Mouse (Mus musculus): Measurements from ENCODE around the gene Samd4b. TPM values are rescaled to one million over a fixed set of nuclear protein-coding genes. Genes with fewer than 3 reads are reported as not detected.

The Samd4b gene
- polyA plus RNA-seq, 1 experiment from 2014 or later: 21.6 TPM

- Histone ChIP-seq H3K9me3 (no peaks in the 10 kb centered on the region), H3K9ac (peak overlapping the region; percentile 44), H3K4me2 (no peak overlapping the region), H3K27ac (peak overlapping the region; percentile 55), H3K36me3 (no peaks in the 10 kb centered on the region), H3K4me3 (no peak overlapping the region), H3K27me3 (no peaks in the 10 kb centered on the region), H3K4me1 (replicated peaks) (peaks cover 72% of the 10 kb centered on the region)
- no peak for ATAC-seq (ENCODE audit: low FRiP score)
- 85% methylated on average over 6 of the region's 6 CpGs for WGBS
Measured at GRCm38 (mm10) chr7:28585001-28585400, 12.9 kb downstream of the Samd4b start.

GRCm38 (mm10) chr7:28584468-28584867, 13.5 kb downstream of the Samd4b start:
- no peak overlapping the region for H3K27ac ChIP-seq
- no peaks in the 10 kb centered on the region for H3K27me3 ChIP-seq
- H3K4me2 ChIP-seq: no peak overlapping the region
- H3K9ac ChIP-seq: peak overlapping the region; percentile 44; the same call in 1 of the 2 replicates
- WGBS: 79% methylated on average over 4 of the region's 4 CpGs
- no peak overlapping the region for H3K4me3 ChIP-seq
- H3K9me3 ChIP-seq: no peaks in the 10 kb centered on the region
- ATAC-seq (ENCODE audit: low FRiP score): no peak
- H3K4me1 ChIP-seq (replicated peaks): peaks cover 78% of the 10 kb centered on the region
- H3K36me3 ChIP-seq: no peaks in the 10 kb centered on the region

GRCm38 (mm10) chr7:28583570-28584344, 14.2 kb downstream of the Samd4b start:
- no peaks in the 10 kb centered on the region for H3K36me3 ChIP-seq
- H3K9ac ChIP-seq: no peak overlapping the region; the same call in 1 of the 2 replicates
- H3K27ac ChIP-seq: peak overlapping the region; percentile 42; the same call in 1 of the 2 replicates
- ATAC-seq (ENCODE audit: low FRiP score): no peak
- WGBS: 84% methylated on average over 8 of the region's 8 CpGs
- H3K27me3 ChIP-seq: no peaks in the 10 kb centered on the region
- no peak overlapping the region for H3K4me2 ChIP-seq
- H3K9me3 ChIP-seq: no peaks in the 10 kb centered on the region
- H3K4me3 ChIP-seq: no peak overlapping the region
- H3K4me1 ChIP-seq (replicated peaks): peaks cover 77% of the 10 kb centered on the region

GRCm38 (mm10) chr7:28582841-28583240, 15.1 kb downstream of the Samd4b start:
- no peak overlapping the region for H3K4me2 ChIP-seq
- H3K27ac ChIP-seq: peak overlapping the region; percentile 42; the same call in 1 of the 2 replicates
- no peak for ATAC-seq (ENCODE audit: low FRiP score)

GRCm38 (mm10) chr7:28581721-28582120, 16.2 kb downstream of the Samd4b start:
- H3K9ac ChIP-seq: no peak overlapping the region
- no peak overlapping the region for H3K4me3 ChIP-seq
- H3K9me3 ChIP-seq: no peaks in the 10 kb centered on the region
- peaks cover 75% of the 10 kb centered on the region for H3K4me1 ChIP-seq (replicated peaks)
- WGBS: 92% methylated on average over 4 of the region's 4 CpGs
- H3K36me3 ChIP-seq: no peaks in the 10 kb centered on the region
- no peaks in the 10 kb centered on the region for H3K27me3 ChIP-seq
- H3K27ac ChIP-seq: no peak overlapping the region
- no peak for ATAC-seq (ENCODE audit: low FRiP score)
- H3K4me2 ChIP-seq: no peak overlapping the region

More at GRCm38 (mm10) chr7:28582841-28583240, 15.1 kb downstream of the Samd4b start:
- 81% methylated on average over 11 of the region's 11 CpGs for WGBS
- H3K9ac ChIP-seq: no peak overlapping the region; the same call in 1 of the 2 replicates
- no peak overlapping the region for H3K4me3 ChIP-seq
- peaks cover 76% of the 10 kb centered on the region for H3K4me1 ChIP-seq (replicated peaks)
- H3K27me3 ChIP-seq: no peaks in the 10 kb centered on the region
- no peaks in the 10 kb centered on the region for H3K9me3 ChIP-seq
- H3K36me3 ChIP-seq: no peaks in the 10 kb centered on the region

GRCm38 (mm10) chr7:28579826-28580225, 18.1 kb downstream of the Samd4b start:
- 72% methylated on average over 5 of the region's 5 CpGs for WGBS

GRCm38 (mm10) chr7:28578543-28579053, 19.3 kb downstream of the Samd4b start:
- no peak overlapping the region for H3K4me2 ChIP-seq
- no peaks in the 10 kb centered on the region for H3K9me3 ChIP-seq
- no peak overlapping the region for H3K4me3 ChIP-seq
- 72% methylated on average over 5 of the region's 5 CpGs for WGBS
- H3K27me3 ChIP-seq: no peaks in the 10 kb centered on the region
- H3K9ac ChIP-seq: no peak overlapping the region
- H3K36me3 ChIP-seq: no peaks in the 10 kb centered on the region
- H3K4me1 ChIP-seq (replicated peaks): peaks cover 55% of the 10 kb centered on the region
- ATAC-seq (ENCODE audit: low FRiP score): no peak
- H3K27ac ChIP-seq: no peak overlapping the region

More at GRCm38 (mm10) chr7:28579826-28580225, 18.1 kb downstream of the Samd4b start:
- Histone ChIP-seq H3K36me3 (no peaks in the 10 kb centered on the region), H3K9me3 (no peaks in the 10 kb centered on the region), H3K27me3 (no peaks in the 10 kb centered on the region), H3K4me1 (replicated peaks) (peaks cover 67% of the 10 kb centered on the region), H3K27ac (peak overlapping the region; percentile 35; the same call in 1 of the 2 replicates), H3K4me2 (no peak overlapping the region), H3K4me3 (no peak overlapping the region), H3K9ac (no peak overlapping the region)
- ATAC-seq (ENCODE audit: low FRiP score): no peak

- Histone ChIP-seq H3K36me3 (no peaks in the 10 kb centered on the region), H3K9ac (no peak overlapping the region), H3K4me3 (no peak overlapping the region), H3K4me2 (no peak overlapping the region), H3K27me3 (no peaks in the 10 kb centered on the region), H3K9me3 (no peaks in the 10 kb centered on the region), H3K27ac (no peak overlapping the region), H3K4me1 (replicated peaks) (peaks cover 52% of the 10 kb centered on the region)
- WGBS: 88% methylated on average over 9 of the region's 9 CpGs
- ATAC-seq (ENCODE audit: low FRiP score): no peak
Measured at GRCm38 (mm10) chr7:28577826-28578542, 20.0 kb downstream of the Samd4b start.

GRCm38 (mm10) chr7:28576271-28576914, 21.6 kb downstream of the Samd4b start:
- Histone ChIP-seq H3K9ac (peak overlapping the region; percentile 20; the same call in 1 of the 2 replicates), H3K27me3 (no peaks in the 10 kb centered on the region), H3K36me3 (no peaks in the 10 kb centered on the region), H3K27ac (no peak overlapping the region), H3K4me2 (no peak overlapping the region), H3K4me3 (no peak overlapping the region), H3K9me3 (no peaks in the 10 kb centered on the region), H3K4me1 (replicated peaks) (peaks cover 58% of the 10 kb centered on the region)
- ATAC-seq (ENCODE audit: low FRiP score): peak; percentile 43
- WGBS: 71% methylated on average over 5 of the region's 5 CpGs

GRCm38 (mm10) chr7:28575597-28575996, 22.3 kb downstream of the Samd4b start:
- no peak overlapping the region for H3K4me2 ChIP-seq
- no peaks in the 10 kb centered on the region for H3K9me3 ChIP-seq
- 95% methylated on average over 11 of the region's 11 CpGs for WGBS
- ATAC-seq (ENCODE audit: low FRiP score): no peak
- no peaks in the 10 kb centered on the region for H3K27me3 ChIP-seq
- H3K9ac ChIP-seq: no peak overlapping the region
- no peak overlapping the region for H3K27ac ChIP-seq
- no peak overlapping the region for H3K4me3 ChIP-seq
- peaks cover 64% of the 10 kb centered on the region for H3K4me1 ChIP-seq (replicated peaks)
- no peaks in the 10 kb centered on the region for H3K36me3 ChIP-seq

GRCm38 (mm10) chr7:28573236-28573635, 24.7 kb downstream of the Samd4b start:
- Histone ChIP-seq H3K27me3 (no peaks in the 10 kb centered on the region), H3K36me3 (no peaks in the 10 kb centered on the region; the same call in 1 of the 2 replicates), H3K9me3 (no peaks in the 10 kb centered on the region), H3K4me1 (replicated peaks) (peaks cover 51% of the 10 kb centered on the region), H3K4me3 (no peak overlapping the region), H3K4me2 (no peak overlapping the region), H3K27ac (no peak overlapping the region), H3K9ac (no peak overlapping the region)
- 97% methylated on average over 3 of the region's 3 CpGs for WGBS
- no peak for ATAC-seq (ENCODE audit: low FRiP score)

GRCm38 (mm10) chr7:28572689-28573088, 25.3 kb downstream of the Samd4b start:
- peaks cover 46% of the 10 kb centered on the region for H3K4me1 ChIP-seq (replicated peaks)
- H3K4me3 ChIP-seq: no peak overlapping the region
- H3K36me3 ChIP-seq: peaks cover 3% of the 10 kb centered on the region
- no peaks in the 10 kb centered on the region for H3K27me3 ChIP-seq
- no peak overlapping the region for H3K27ac ChIP-seq
- H3K4me2 ChIP-seq: no peak overlapping the region
- no peaks in the 10 kb centered on the region for H3K9me3 ChIP-seq
- no peak overlapping the region for H3K9ac ChIP-seq
- WGBS: 82% methylated on average over 5 of the region's 5 CpGs
- no peak for ATAC-seq (ENCODE audit: low FRiP score)

All from hindbrain, embryonic 13.5 days (tissue).